Mouse (Mus musculus) hematopoietic stem cell, adult 5-6 weeks (primary cell): ENCODE measurements around the gene Mcrip1. TPM values are rescaled to one million over a fixed set of nuclear protein-coding genes. Genes with fewer than 3 reads are reported as not detected.

Source experiments
- ATAC-seq, 2 experiments: fragments of 125-278 bp in 1 of 2; replicated peaks in 1 of 2; 2 replicates each; pipeline ENCODE4 v1.8.0; 2016 to 2017; ENCODE audit warnings: inconsistent platforms in 2 of 2, mild to moderate bottlenecking in 2 of 2, moderate number of reproducible peaks in 2 of 2, low read depth in 1 of 2, moderate TSS enrichment in 1 of 2; ENCODE audit not compliant: low FRiP score in 2 of 2, poor library complexity in 2 of 2, severe bottlenecking in 2 of 2, insufficient read depth in 1 of 2, low TSS enrichment in 1 of 2
- total RNA-seq: library from RNA; stranded (forward); fragments of 172-1452, 232-1000 nt; gene quantifications from 2 replicates; pipeline ENCODE4 v1.2.3, GENCODE M21; 2017

Mcrip1 gene
- total RNA-seq, 1 experiment from 2014 or later = 11.6 TPM

DNA sequence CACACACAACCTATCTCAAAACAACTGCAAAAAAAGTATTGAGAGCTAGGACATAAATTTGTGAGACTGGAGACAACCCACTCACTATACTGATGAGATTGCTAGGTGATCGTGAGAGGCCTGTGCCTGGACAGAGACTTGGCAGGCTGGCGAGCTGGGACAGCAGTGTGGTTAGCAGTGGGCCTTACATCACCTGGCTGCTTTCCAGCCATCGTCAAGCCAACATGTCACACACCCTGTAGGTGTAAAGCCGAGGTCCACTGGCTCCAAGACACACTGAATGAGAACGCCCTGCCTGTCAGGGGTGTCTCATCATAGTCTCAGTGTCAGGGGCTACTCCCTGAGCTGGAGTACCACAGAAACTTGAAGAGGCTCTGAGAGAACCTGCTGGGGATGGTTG, 3.2 kb upstream of the Mcrip1 start:
- no peak for ATAC-seq

GRCm38 (mm10) chr11:120550810-120551440, 1.4 kb upstream of the Mcrip1 start, which contains the start of gene Ppp1r27:
TSS of gene Ppp1r27 (minus strand) at chr11:120551132.
- ATAC-seq = no peak

- ATAC-seq = no peak
Observed at GRCm38 (mm10) chr11:120549986-120550809, 671 bp upstream of the Mcrip1 start.

DNA sequence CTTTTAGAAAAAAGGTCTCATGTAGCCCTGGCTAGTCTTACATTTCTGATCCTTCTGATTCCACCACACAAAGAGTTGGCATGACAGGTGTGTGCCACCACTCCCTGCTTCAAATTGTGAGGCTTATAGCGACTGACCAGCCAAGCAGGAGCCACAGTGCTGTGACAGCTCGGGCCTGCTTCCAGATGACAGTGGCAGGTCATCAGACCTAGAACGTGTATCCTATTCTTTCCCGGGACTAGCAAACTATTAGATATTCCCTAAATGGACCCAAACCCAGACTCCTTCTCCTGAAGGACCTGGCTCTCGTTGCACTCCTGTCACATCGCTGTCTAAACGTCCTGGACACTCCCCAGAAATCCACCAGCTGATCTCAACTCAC, 750 bp downstream of the Mcrip1 start:
- no peak for ATAC-seq

DNA sequence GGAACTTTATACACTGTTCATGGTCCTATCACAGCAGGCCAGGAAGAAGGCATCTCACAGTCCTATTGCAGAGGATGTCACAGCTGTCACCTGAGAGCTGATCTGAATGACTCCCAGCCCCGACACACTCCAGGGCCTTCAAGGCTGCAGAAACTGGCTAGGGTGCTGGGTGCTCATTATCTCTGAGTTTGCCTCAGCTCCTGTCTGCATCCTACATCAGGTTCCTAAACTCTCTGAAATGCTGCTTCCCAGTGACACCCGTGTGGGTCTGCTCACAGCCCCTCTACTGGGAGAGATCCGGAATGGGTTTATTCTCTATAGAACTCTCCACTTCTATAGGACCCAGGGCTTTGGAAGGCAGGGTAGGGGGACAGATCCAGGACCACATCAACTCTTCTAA, 1.3 kb downstream of the Mcrip1 start:
- ATAC-seq = no peak

DNA sequence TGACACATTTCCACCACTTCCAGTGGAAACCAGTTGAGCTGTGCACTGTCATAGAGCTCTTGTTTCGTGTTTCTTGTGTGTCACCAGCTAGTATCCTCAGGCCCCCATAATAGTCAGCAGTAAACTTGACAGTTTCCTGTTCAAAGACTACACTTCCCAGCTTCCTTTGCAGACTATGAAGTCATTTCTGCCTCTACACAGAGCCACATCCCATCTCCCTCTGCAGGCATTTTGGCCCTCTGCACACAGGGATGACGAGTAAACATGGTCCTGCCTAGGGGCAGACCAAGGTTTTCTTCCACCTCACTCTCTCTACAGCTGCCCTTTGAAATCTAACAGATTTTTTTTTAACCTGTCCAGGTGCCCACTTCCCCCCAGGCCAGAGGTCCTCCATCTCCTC, 2.1 kb downstream of the Mcrip1 start:
- peak in 1 of 2 experiments; percentile 42; a peak in 2 of 4 replicates for ATAC-seq

DNA sequence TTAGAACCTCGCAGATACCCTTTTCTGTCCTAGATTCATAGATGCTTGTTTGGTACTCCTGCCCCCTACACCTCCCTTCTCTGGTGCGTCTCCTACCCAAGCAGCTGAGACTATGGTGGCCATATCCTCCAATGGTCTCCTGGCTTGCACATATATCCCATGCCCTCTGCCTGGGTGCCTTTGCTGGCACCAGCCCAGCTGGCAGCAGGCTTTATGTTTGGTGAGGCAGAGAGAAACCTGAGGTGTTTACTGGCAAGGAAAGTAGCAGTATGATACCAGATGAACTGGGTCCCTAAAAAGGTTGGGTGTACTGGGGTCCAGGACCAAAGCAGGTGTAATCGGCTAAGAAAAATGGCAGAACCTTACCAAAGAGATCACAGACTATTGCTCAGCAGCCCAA, 3.6 kb downstream of the Mcrip1 start:
- ATAC-seq = no peak

DNA sequence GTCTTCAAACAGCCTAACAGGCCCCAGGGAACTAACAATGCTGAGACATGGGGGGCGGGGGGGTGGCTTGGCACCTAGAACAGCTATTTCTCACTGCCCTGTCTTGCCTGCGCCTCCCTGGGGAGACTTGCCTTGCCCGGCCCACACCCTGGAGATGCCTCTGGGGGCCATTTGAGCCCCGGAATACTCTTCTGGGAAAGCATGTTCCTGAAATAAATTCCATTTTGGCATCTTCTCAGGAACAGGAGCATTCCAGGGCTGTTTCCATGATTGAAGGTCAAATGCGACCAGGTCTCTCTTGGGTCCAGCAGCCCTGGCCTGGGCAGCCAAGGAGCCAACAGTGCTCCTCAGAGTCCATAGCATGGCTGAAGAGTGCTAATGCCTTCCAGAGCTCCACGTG, 7.2 kb downstream of the Mcrip1 start:
- no peak for ATAC-seq

GRCm38 (mm10) chr11:120541907-120542306, 7.6 kb downstream of the Mcrip1 start:
- no peak for ATAC-seq

GRCm38 (mm10) chr11:120539285-120540014, 10.1 kb downstream of the Mcrip1 start:
- ATAC-seq = no peak

DNA sequence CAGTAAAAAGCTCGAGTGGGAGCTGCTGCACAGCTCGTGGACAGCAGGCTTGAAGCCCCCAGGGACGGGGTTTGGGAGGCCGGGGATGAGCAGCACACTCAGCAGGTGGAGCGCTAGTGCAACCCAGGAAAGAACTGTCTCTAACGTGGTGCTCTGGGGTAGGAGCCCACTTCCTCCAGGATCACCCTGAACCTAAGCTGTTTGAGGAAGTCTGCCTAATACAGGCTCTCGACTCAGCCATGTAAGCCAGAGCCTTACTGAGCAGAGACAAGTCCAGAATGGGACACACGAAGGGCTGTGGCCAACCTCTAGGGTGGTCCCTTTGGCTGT, 10.6 kb downstream of the Mcrip1 start:
- peak; percentile 69 to 72 for ATAC-seq

DNA sequence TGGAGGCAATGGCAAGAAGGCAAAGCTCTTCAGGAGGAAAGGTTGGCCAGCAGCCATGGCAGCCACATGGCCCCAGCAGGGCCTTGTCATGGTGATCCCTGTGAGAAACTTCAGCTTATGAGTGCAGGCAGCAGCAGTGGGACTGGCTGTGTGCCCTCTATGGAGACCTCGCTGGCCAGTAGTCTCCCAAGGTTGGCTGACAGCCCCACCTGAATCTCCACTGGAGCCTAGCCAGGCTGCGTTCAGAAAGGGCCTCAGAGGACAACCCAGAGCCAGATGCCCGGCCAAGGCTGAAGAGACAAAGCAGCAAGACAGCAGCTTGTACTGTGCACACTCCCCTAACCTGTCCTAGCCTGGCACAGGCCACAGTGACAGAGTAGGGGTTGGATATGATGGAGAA, 11.0 kb downstream of the Mcrip1 start:
- ATAC-seq = no peak

- ATAC-seq = no peak
Observed at GRCm38 (mm10) chr11:120535804-120536203, 13.7 kb downstream of the Mcrip1 start.

DNA sequence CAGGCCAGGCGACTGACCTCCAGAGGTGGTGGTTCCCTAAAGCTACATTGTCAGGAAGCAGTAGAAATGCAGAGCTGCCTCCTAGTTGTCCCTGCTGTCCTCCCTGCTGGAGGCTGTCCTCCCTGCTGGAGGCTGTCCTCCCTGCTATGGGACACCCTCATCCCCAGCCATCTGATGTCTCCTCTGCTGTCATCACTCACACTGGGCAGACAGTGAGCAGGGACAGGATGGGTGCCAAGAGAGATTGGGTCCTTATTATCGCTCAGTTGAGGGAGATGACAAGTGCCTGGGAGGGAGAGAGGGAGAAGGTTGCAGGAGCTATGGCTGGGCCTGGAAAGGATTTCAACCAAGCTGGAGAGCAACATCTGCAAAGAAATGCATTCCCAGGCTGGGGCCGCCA, 14.4 kb downstream of the Mcrip1 start:
- ATAC-seq = no peak

GRCm38 (mm10) chr11:120534093-120534492, 15.4 kb downstream of the Mcrip1 start:
- ATAC-seq = no peak

DNA sequence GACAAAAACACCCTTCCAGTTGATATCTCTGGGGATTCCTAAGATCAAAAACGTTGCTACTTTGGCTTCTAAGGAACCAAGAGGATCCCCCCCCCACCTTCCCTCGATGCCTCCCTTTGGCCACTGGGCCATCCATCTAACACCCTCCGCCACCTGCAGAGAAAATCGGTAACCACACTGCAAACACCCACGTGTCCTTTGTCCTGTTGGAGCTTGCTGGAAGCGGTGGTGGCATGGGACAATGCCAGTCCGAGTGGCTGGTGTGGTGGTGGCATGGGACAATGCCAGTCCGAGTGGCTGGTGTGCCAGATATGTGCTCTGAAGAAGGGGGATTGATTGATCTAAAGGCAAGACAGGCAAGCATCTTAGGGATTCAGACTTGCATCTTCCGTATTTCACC, 17.9 kb downstream of the Mcrip1 start:
- ATAC-seq = no peak

GRCm38 (mm10) chr11:120530085-120530964, 19.2 kb downstream of the Mcrip1 start, which contains the start of gene Gcgr:
TSS of gene Gcgr (plus strand) at chr11:120530699.
- no peak for ATAC-seq
